Mouse (Mus musculus) MEL (cell line): ENCODE measurements around the gene Lime1.

Experiments
- BHLHE40 ChIP-seq: IDR thresholded peaks from 2 replicates; pipeline ENCODE4 v1.6.1; 2012; ENCODE audit warnings: low read depth, mild to moderate bottlenecking, inconsistent platforms, low read length, improper control_type of control experiment, borderline replicate concordance
- CTCF ChIP-seq, 3 experiments: IDR thresholded peaks in 2 of 3; conservative IDR thresholded peaks in 1 of 3; 2 replicates each; pipeline ENCODE4 v1.5.1; 2011 to 2012; ENCODE audit warnings: low read length in 3 of 3, low read depth in 2 of 3, mild to moderate bottlenecking in 2 of 3, improper control_type of control experiment in 1 of 3, inconsistent platforms in 1 of 3, mixed read lengths in 1 of 3, moderate library complexity in 1 of 3; ENCODE audit not compliant: control insufficient read depth in 1 of 3, insufficient read depth in 1 of 3, poor library complexity in 1 of 3, severe bottlenecking in 1 of 3
- EP300 ChIP-seq, 2 experiments: IDR thresholded peaks; 2 replicates each; pipeline ENCODE4 v1.6.1; 2011; ENCODE audit warnings: improper control_type of control experiment in 2 of 2, low read length in 2 of 2, low read depth in 1 of 2, mild to moderate bottlenecking in 1 of 2
- GATA1 ChIP-seq: IDR thresholded peaks from 2 replicates; pipeline ENCODE4 v1.6.1; 2011; ENCODE audit warnings: low read depth, low read length, improper control_type of control experiment
- MAX ChIP-seq: IDR thresholded peaks from 2 replicates; pipeline ENCODE4 v1.6.1; 2011; ENCODE audit warnings: low read length, improper control_type of control experiment
- MXI1 ChIP-seq: IDR thresholded peaks from 2 replicates; pipeline ENCODE4 v1.6.1; 2011; ENCODE audit warnings: mild to moderate bottlenecking, low read depth, low read length, improper control_type of control experiment
- NELFE ChIP-seq: IDR thresholded peaks from 2 replicates; pipeline ENCODE4 v1.6.1; 2011; ENCODE audit warnings: low read depth, low read length, improper control_type of control experiment
- POLR2A ChIP-seq, 2 experiments: IDR thresholded peaks; 2 replicates each; pipeline ENCODE4 v1.6.1; 2011 to 2012; ENCODE audit warnings: low read length in 2 of 2, mild to moderate bottlenecking in 2 of 2, control low read depth in 1 of 2, improper control_type of control experiment in 1 of 2, low read depth in 1 of 2, moderate library complexity in 1 of 2; ENCODE audit not compliant: control insufficient read depth in 1 of 2, insufficient read depth in 1 of 2, poor library complexity in 1 of 2
- POLR2AphosphoS2 ChIP-seq: IDR thresholded peaks from 2 replicates; pipeline ENCODE4 v1.6.1; 2011; ENCODE audit warnings: low read length, improper control_type of control experiment
- ZC3H11A ChIP-seq: IDR thresholded peaks from 2 replicates; pipeline ENCODE4 v1.6.1; 2012; ENCODE audit warnings: low read depth, mild to moderate bottlenecking, inconsistent platforms, low read length, improper control_type of control experiment
- ZNF384 ChIP-seq: IDR thresholded peaks from 2 replicates; pipeline ENCODE4 v1.6.1; 2012; ENCODE audit warnings: low read depth, mild to moderate bottlenecking, inconsistent platforms, low read length, improper control_type of control experiment

- TF ChIP-seq CTCF (IDR thresholded peaks at IDR 0.05 in 2 of 3, conservative IDR thresholded peaks at IDR 0.05 in 1 of 3; ENCODE audit: control insufficient read depth in 1 of 3, insufficient read depth in 1 of 3, low read depth in 2 of 3, low read length in 3 of 3, poor library complexity in 1 of 3, severe bottlenecking in 1 of 3): no peak
- no peak for TF ChIP-seq GATA1
- TF ChIP-seq POLR2A (IDR thresholded peaks at IDR 0.05; ENCODE audit: control insufficient read depth in 1 of 2, insufficient read depth in 1 of 2, low read depth in 1 of 2, low read length in 2 of 2, poor library complexity in 1 of 2): no peak
- TF ChIP-seq MAX: no peak
- TF ChIP-seq ZC3H11A: no peak
- TF ChIP-seq MXI1: no peak
- no peak for TF ChIP-seq ZNF384
- no peak for TF ChIP-seq BHLHE40
- TF ChIP-seq NELFE: no peak
- no peak for TF ChIP-seq POLR2AphosphoS2
- TF ChIP-seq EP300 (IDR thresholded peaks at IDR 0.05; ENCODE audit: low read depth in 1 of 2, low read length in 2 of 2): no peak
Measured at GRCm38 (mm10) chr2:181394086-181394485, 14.2 kb downstream of the Lime1 start.
